Mouse (Mus musculus): ENCODE results near the gene Timm8a2. TPM values are rescaled to one million over a fixed set of nuclear protein-coding genes. Genes with fewer than 3 reads are reported as not detected.
A peak's percentile ranks its signal among the peaks of the same experiment; 100 is the strongest.

Gene Timm8a2
- total and polyA plus RNA-seq, 3 experiments: 0.18 TPM; not detected in 2

- no peaks in the 10 kb centered on the region; a peak in 2 of 4 replicates for H3K36me3 ChIP-seq (ENCODE audit: control insufficient read depth in 1 of 2, insufficient read depth in 2 of 2, low read length in 2 of 2)
- TF ChIP-seq USF1 (IDR thresholded peaks at IDR 0.05; ENCODE audit: low read depth, low read length): 0 out of 2 replicates have a peak, but pooled peaks have one; percentile 6
- no peak for TF ChIP-seq MAZ (IDR thresholded peaks at IDR 0.05; ENCODE audit: low read depth, low read length)
- H3K4me1 ChIP-seq (ENCODE audit: control insufficient read depth in 1 of 2, insufficient read depth in 2 of 2, low read length in 2 of 2): peaks cover 0 to 6% of the 10 kb centered on the region in 2 experiments; a peak in 1 of 4 replicates
- no peaks in the 10 kb centered on the region for H3K27me3 ChIP-seq (ENCODE audit: control insufficient read depth in 1 of 2, insufficient read depth in 2 of 2, low read length in 2 of 2)
- H3K9ac ChIP-seq (ENCODE audit: control insufficient read depth, low read depth, low read length, poor library complexity, severe bottlenecking): no peak overlapping the region
- no peak for DNase-seq (ENCODE audit: low read depth, low spot score)
- no peaks in the 10 kb centered on the region for H3K9me3 ChIP-seq (replicated peaks; ENCODE audit: insufficient read depth, low read length)
- H3K27ac ChIP-seq (ENCODE audit: control insufficient read depth, low read depth, low read length): no peak overlapping the region
- no peaks in the 10 kb centered on the region for H3K79me2 ChIP-seq (ENCODE audit: control insufficient read depth, insufficient read depth, low read length, poor library complexity)
- H3K4me3 ChIP-seq (ENCODE audit: control insufficient read depth in 1 of 2, insufficient read depth in 1 of 2, low read depth in 2 of 2, low read length in 2 of 2): no peak overlapping the region
Measured at GRCm38 (mm10) chr14:122075485-122076200, 41.2 kb downstream of the Timm8a2 start.

GRCm38 (mm10) chr14:122077017-122077416, 42.5 kb downstream of the Timm8a2 start:
- Histone ChIP-seq H3K27me3 (ENCODE audit: control insufficient read depth in 1 of 2, insufficient read depth in 2 of 2, low read length in 2 of 2) (no peaks in the 10 kb centered on the region), H3K4me3 (ENCODE audit: control insufficient read depth in 1 of 2, insufficient read depth in 1 of 2, low read depth in 2 of 2, low read length in 2 of 2) (no peak overlapping the region), H3K4me1 (ENCODE audit: control insufficient read depth in 1 of 2, insufficient read depth in 2 of 2, low read length in 2 of 2) (peaks cover 2 to 6% of the 10 kb centered on the region in 2 experiments; a peak in 3 of 4 replicates), H3K79me2 (ENCODE audit: control insufficient read depth, insufficient read depth, low read length, poor library complexity) (no peaks in the 10 kb centered on the region), H3K27ac (ENCODE audit: control insufficient read depth, low read depth, low read length) (no peak overlapping the region), H3K9ac (ENCODE audit: control insufficient read depth, low read depth, low read length, poor library complexity, severe bottlenecking) (no peak overlapping the region), H3K36me3 (ENCODE audit: control insufficient read depth in 1 of 2, insufficient read depth in 2 of 2, low read length in 2 of 2) (no peaks in the 10 kb centered on the region; a peak in 2 of 4 replicates), H3K9me3 (replicated peaks; ENCODE audit: insufficient read depth, low read length) (no peaks in the 10 kb centered on the region)
- no peak for DNase-seq (ENCODE audit: low read depth, low spot score)
- TF ChIP-seq EP300 (IDR thresholded peaks at IDR 0.05; ENCODE audit: low read depth in 1 of 2, low read length in 2 of 2): no peak
- TF ChIP-seq SMC3 (IDR thresholded peaks at IDR 0.05; ENCODE audit: low read depth, low read length): no peak
- TF ChIP-seq UBTF (IDR thresholded peaks at IDR 0.05; ENCODE audit: borderline replicate concordance, insufficient read depth, low read depth, low read length): no peak
- TF ChIP-seq TBP (IDR thresholded peaks at IDR 0.05; ENCODE audit: low read depth, low read length): no peak
- TF ChIP-seq MAZ (IDR thresholded peaks at IDR 0.05; ENCODE audit: low read depth, low read length): no peak
- no peak for TF ChIP-seq BHLHE40 (IDR thresholded peaks at IDR 0.05; ENCODE audit: borderline replicate concordance, low read depth, low read length)
- no peak for TF ChIP-seq ETS1 (IDR thresholded peaks at IDR 0.05; ENCODE audit: low read depth, low read length)
- TF ChIP-seq POLR2A (IDR thresholded peaks at IDR 0.05; ENCODE audit: control insufficient read depth in 1 of 2, insufficient read depth in 1 of 2, low read depth in 1 of 2, low read length in 2 of 2, poor library complexity in 1 of 2): no peak
- TF ChIP-seq USF1 (IDR thresholded peaks at IDR 0.05; ENCODE audit: low read depth, low read length): no peak
- no peak for TF ChIP-seq RAD21 (IDR thresholded peaks at IDR 0.05; ENCODE audit: low read depth, low read length)
- no peak for TF ChIP-seq POLR2AphosphoS5 (IDR thresholded peaks at IDR 0.05; ENCODE audit: borderline replicate concordance, low read depth, low read length)
- TF ChIP-seq KAT2A (conservative IDR thresholded peaks at IDR 0.05; ENCODE audit: low read depth, low read length): no peak
- TF ChIP-seq MAX (IDR thresholded peaks at IDR 0.05; ENCODE audit: low read length): no peak
- no peak for TF ChIP-seq GABPA (IDR thresholded peaks at IDR 0.05; ENCODE audit: low read depth, low read length)
- TF ChIP-seq ELF1 (IDR thresholded peaks at IDR 0.05; ENCODE audit: low read depth, low read length): no peak
- TF ChIP-seq MEF2A (IDR thresholded peaks at IDR 0.05; ENCODE audit: extremely low read depth, insufficient replicate concordance, low read depth, low read length, poor library complexity, severe bottlenecking): no peak
- TF ChIP-seq ZKSCAN1 (IDR thresholded peaks at IDR 0.05; ENCODE audit: low read depth, low read length): no peak
- TF ChIP-seq RCOR1 (IDR thresholded peaks at IDR 0.05; ENCODE audit: low read depth, low read length): no peak
- TF ChIP-seq NELFE (IDR thresholded peaks at IDR 0.05; ENCODE audit: low read depth, low read length): no peak
- TF ChIP-seq TCF12 (IDR thresholded peaks at IDR 0.05; ENCODE audit: low read depth, low read length): no peak

All from MEL (cell line).